Mouse (Mus musculus) lung, postnatal 36 days (tissue): ENCODE results near the gene Ydjc.

Experiments used
- DNase-seq: peaks from one replicate; pipeline ENCODE4 v3.0.0; 2022; ENCODE audit warnings: mixed read lengths

The Ydjc gene

GRCm38 (mm10) chr16:17144339-17144738 is at the start of gene Ydjc:
Ydjc (plus strand) TSS chr16:17144621.
- no peak for DNase-seq

GRCm38 (mm10) chr16:17096938-17097337 is 47.5 kb upstream of the Ydjc start:
- DNase-seq: no peak

- DNase-seq: no peak
These were observed 41.7 kb upstream of the Ydjc start for GRCm38 (mm10) chr16:17102630-17103220.

GRCm38 (mm10) chr16:17104600-17104999 is 39.8 kb upstream of the Ydjc start:
- DNase-seq: no peak

GRCm38 (mm10) chr16:17110771-17111743 is 33.4 kb upstream of the Ydjc start, which contains the start of gene Ppil2:
Ppil2 (minus strand) TSS chr16:17111257.
- peak; percentile 86 for DNase-seq

GRCm38 (mm10) chr16:17117309-17117799 is 27.1 kb upstream of the Ydjc start:
- DNase-seq: no peak

- DNase-seq: no peak
These were observed 22.9 kb upstream of the Ydjc start for GRCm38 (mm10) chr16:17121569-17121968.

- no peak for DNase-seq
These were observed 20.1 kb upstream of the Ydjc start for GRCm38 (mm10) chr16:17124119-17124870.

GRCm38 (mm10) chr16:17124871-17125520 is 19.4 kb upstream of the Ydjc start, which contains the start of gene 2610318N02Rik:
2610318N02Rik (minus strand) TSS chr16:17125167.
- DNase-seq: peak; percentile 88

- peak; percentile 76 for DNase-seq
These were observed 17.1 kb upstream of the Ydjc start for GRCm38 (mm10) chr16:17127292-17127691.

- DNase-seq: peak; percentile 8
These were observed 13.0 kb upstream of the Ydjc start for GRCm38 (mm10) chr16:17131191-17132088.

- peak; percentile 99 for DNase-seq
These were observed 12.1 kb upstream of the Ydjc start, which contains the start of gene Sdf2l1 for GRCm38 (mm10) chr16:17132089-17132905. Sdf2l1 (minus strand) TSS chr16:17132383.

- no peak for DNase-seq
These were observed 11.6 kb upstream of the Ydjc start for GRCm38 (mm10) chr16:17132906-17133200.

GRCm38 (mm10) chr16:17137355-17137754 is 7.1 kb upstream of the Ydjc start:
- no peak for DNase-seq

GRCm38 (mm10) chr16:17146772-17147235 is 2.4 kb downstream of the Ydjc start, which contains the start of gene Ccdc116:
Ccdc116 (minus strand) TSS chr16:17147229.
- peak; percentile 84 for DNase-seq

GRCm38 (mm10) chr16:17147391-17147929 is 3.0 kb downstream of the Ydjc start:
- peak; percentile 29 for DNase-seq

GRCm38 (mm10) chr16:17148084-17148483 is 3.7 kb downstream of the Ydjc start:
- peak; percentile 7 for DNase-seq

- no peak for DNase-seq
These were observed 6.3 kb downstream of the Ydjc start for GRCm38 (mm10) chr16:17150520-17151258.

GRCm38 (mm10) chr16:17151874-17152273 is 7.5 kb downstream of the Ydjc start:
- DNase-seq: no peak
